Mouse (Mus musculus): ENCODE data around the gene Rhox4d. TPM values are rescaled to one million over a fixed set of nuclear protein-coding genes. Genes with fewer than 3 reads are reported as not detected.
"Not testable (repeated sequence)": the region's sequence is repeated elsewhere in the genome, so short reads cannot be mapped to it uniquely, and the experiment has no call there.

Rhox4d gene
- total RNA-seq (2022): not detected

DNA sequence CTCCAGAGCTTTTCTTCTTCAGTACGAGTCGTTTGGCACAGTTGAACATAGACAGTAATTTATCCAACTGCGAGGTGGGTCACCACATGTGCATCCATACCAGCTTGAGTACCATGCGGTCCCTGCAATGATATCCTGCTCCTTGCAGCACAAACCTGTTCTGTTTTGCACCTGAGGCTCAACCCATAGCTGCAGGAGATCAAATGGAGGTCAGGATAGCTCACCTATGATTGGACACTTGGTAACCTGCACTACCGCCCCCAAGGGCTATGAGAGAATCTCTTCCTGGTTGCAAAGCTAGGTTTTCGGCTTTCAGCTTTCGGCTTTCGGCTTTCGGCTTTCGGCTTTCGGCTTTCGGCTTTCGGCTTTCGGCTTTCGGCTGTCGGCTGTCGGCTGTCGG lies at the start of gene Rhox4d:
Rhox4d (plus strand) TSS at position 301 of the 400 bp plus-strand sequence.
- not testable (repeated sequence) for DNase-seq (ENCODE audit: low spot score in 2 of 2)

DNA sequence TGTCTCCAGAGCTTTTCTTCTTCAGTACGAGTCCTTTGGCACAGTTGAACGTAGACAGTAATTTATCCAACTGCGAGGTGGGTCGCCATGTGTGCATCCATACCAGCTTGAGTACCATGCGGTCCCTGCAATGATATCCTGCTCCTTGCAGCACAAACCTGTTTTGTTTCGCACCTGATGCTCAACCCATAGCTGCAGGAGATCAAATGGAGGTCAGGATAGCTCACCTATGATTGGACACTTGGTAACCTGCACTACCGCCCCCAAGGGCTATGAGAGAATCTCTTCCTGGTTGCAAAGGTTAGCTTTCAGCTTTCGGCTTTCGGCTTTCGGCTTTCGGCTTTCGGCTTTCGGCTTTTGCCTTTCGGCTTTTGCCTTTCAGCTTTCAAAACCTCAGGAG lies 34.1 kb upstream of the Rhox4d start, which contains the start of gene Rhox4c:
Rhox4c (plus strand) TSS at position 301 of the 400 bp plus-strand sequence.
- not testable (repeated sequence) for DNase-seq (ENCODE audit: low spot score in 2 of 2)

DNA sequence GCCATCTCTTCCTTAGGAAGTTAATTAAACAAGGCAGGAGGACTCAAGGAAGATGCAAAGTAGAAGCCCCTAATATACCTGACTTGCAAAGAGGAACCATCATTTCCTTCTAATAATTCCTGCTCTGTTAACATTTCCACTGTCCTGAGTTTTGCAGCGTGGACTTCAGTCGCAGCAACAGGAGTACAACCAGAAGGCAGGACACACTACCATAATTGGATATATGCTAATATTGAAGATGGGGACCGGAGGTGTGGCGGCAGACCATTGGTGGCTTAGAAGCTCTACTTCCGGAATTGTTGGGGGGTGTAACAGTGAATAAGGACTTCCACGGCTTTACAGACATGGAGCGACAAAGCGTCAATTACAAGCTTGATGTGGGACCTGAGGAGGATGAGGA lies 16.0 kb downstream of the Rhox4d start, which contains the start of gene Rhox2e:
Rhox2e (plus strand) TSS at position 301 of the 400 bp plus-strand sequence.
- not testable (repeated sequence) for DNase-seq (ENCODE audit: low spot score in 2 of 2)

DNA sequence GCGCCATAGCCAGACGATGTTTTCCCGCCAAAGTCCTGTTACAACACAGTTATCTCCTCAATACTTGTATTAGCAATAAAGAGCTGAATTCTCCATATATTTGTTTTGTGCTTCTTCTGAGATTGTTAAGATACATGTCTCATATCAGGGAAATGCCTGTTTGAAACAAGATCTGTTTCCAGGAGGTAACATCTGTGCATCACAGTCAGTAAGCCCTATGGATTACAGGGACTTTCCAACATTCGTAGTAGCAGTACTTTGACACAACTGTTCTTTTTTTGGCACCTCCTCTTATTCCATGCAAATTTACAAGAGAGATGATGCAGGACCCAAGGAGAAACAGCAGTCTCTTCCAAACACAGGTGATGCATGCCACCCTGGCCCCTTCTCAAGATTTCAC lies 27.6 kb downstream of the Rhox4d start, which contains the start of gene Rhox3e:
Rhox3e (plus strand) TSS at position 301 of the 400 bp plus-strand sequence.
- not testable (repeated sequence) for DNase-seq (ENCODE audit: low spot score in 2 of 2)

DNA sequence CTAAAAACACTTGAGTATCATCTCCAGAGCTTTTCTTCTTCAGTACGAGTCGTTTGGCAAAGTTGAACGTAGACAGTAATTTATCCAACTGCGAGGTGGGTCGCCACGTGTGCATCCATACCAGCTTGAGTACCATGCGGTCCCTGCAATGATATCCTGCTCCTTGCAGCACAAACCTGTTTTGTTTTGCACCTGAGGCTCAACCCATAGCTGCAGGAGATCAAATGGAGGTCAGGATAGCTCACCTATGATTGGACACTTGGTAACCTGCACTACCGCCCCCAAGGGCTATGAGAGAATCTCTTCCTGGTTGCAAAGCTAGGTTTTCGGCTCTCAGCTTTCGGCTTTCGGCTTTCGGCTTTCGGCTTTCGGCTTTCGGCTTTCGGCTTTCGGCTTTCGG lies 43.0 kb downstream of the Rhox4d start, which contains the start of gene Rhox4e:
Rhox4e (plus strand) TSS at position 301 of the 400 bp plus-strand sequence.
- DNase-seq (ENCODE audit: low spot score in 2 of 2): not testable (repeated sequence)

Other genes starting within 250 kb of the Rhox4d start
- gene Rhox4a, start 249.0 kb upstream of the Rhox4d start, total RNA-seq (2022): not detected
- gene Rhox3a2, start 134.3 kb upstream of the Rhox4d start, total RNA-seq (2022): not detected
- not detected for gene Rhox4a2, start 123.5 kb upstream of the Rhox4d start, total RNA-seq (2022)
- not detected for gene Rhox2b, start 102.3 kb upstream of the Rhox4d start, total RNA-seq (2022)
- gene Rhox4b, start 81.9 kb upstream of the Rhox4d start, total RNA-seq (2022): not detected
- not detected for gene Rhox2c, start 60.7 kb upstream of the Rhox4d start, total RNA-seq (2022)
- gene Rhox3c, start 55.8 kb upstream of the Rhox4d start, total RNA-seq (2022): not detected
- not detected for gene Rhox4c, start 34.0 kb upstream of the Rhox4d start, total RNA-seq (2022)
- gene Rhox2d, start 20.9 kb upstream of the Rhox4d start, total RNA-seq (2022): not detected
- gene Rhox2e, start 16.1 kb downstream of the Rhox4d start, total RNA-seq (2022): not detected
- gene Rhox3e, start 27.7 kb downstream of the Rhox4d start, total RNA-seq (2022): not detected
- not detected for gene Rhox4e, start 43.1 kb downstream of the Rhox4d start, total RNA-seq (2022)
- gene Rhox2f, start 57.0 kb downstream of the Rhox4d start, total RNA-seq (2022): not detected
- gene Rhox3f, start 66.6 kb downstream of the Rhox4d start, total RNA-seq (2022): not detected
- gene Rhox4f, start 93.3 kb downstream of the Rhox4d start, total RNA-seq (2022): not detected
- not detected for gene Rhox3g, start 114.3 kb downstream of the Rhox4d start, total RNA-seq (2022)
- not detected for gene Rhox2g, start 129.1 kb downstream of the Rhox4d start, total RNA-seq (2022)
- gene Rhox4g, start 137.0 kb downstream of the Rhox4d start, total RNA-seq (2022): not detected
- not detected for gene Rhox3h, start 154.4 kb downstream of the Rhox4d start, total RNA-seq (2022)
- not detected for gene Rhox2h, start 158.9 kb downstream of the Rhox4d start, total RNA-seq (2022)